Mouse (Mus musculus) lung, postnatal 0 days (tissue): ENCODE data around the gene Ythdf1.

Experiments used
- CTCF ChIP-seq: IDR thresholded peaks from 2 replicates; pipeline ENCODE4 v1.5.1; 2016; ENCODE audit warnings: antibody characterized with exemption, mild to moderate bottlenecking
- EP300 ChIP-seq: IDR thresholded peaks from 2 replicates; pipeline ENCODE4 v1.6.1; 2016; ENCODE audit warnings: antibody characterized with exemption, mild to moderate bottlenecking, control low read depth

DNA sequence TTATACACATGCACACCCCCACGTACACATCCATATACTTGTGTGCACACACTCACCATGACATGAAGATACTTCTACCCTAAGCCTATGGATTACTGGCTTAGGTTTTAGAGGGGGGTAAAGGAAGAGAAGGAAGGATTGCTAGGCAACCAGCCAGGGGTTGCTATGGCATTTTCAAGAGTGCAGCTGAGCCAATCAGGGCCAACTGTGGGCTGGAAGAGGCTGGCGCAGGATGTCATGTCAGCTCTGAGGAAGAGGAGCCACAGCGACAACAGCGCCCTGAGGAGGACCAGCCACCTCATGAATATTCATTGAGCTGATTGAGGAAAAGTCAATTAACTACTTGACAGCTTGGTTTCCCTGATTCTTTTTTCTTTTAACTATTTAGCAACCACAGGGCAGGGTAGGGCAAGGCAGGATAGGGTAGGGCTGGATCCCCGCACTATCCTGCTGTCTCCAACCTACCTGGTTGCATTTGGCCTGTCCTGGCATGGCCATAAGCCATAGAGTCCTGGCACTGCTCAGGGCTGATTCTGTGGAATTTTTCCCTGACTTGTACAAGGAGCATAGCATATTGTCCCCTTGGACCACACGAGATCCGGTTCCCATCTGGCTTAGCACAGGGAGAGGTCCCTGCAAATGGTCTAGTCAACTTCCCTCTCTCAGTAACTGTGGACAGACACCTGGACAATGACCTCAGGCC lies 41.2 kb downstream of the Ythdf1 start:
- TF ChIP-seq EP300 (no peak), CTCF (no peak)
